Mouse (Mus musculus) 3T3-L1 (cell line): ENCODE data around the gene Tex13c3.
"Not testable (repeated sequence)": the region's sequence is repeated elsewhere in the genome, so short reads cannot be mapped to it uniquely, and the experiment has no call there.

ENCODE experiments used
- DNase-seq: peaks from one replicate; pipeline ENCODE4 v3.0.0-alpha.2; 2015; ENCODE audit warnings: low read depth, low spot score

The Tex13c3 gene

GRCm38 (mm10) chrX:19481219-19481618, at the start of gene Tex13c3:
Tex13c3 (minus strand) TSS chrX:19481319.
- DNase-seq, result not testable (repeated sequence)

DNA sequence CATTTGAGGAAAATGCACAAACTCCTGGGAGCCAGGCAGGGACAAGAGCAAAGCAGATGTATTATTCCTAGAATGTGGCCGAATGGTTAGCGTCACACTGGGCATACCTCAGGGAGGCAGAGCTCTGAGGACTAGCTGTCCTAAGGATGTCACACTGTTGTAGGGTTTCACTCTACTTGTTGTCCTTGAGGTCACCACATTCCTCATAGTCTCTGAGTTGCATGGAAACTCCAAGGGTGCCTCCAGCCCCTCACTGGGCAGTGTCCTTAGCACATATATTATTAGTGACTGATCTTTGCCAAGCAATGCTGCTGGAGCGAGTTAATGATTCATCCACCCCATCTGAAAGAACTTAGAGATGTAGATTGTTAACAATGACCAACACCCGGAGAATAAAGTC, 8.6 kb upstream of the Tex13c3 start:
- no peak for DNase-seq
